Mouse (Mus musculus): ENCODE data around the gene H2afy.

DNA sequence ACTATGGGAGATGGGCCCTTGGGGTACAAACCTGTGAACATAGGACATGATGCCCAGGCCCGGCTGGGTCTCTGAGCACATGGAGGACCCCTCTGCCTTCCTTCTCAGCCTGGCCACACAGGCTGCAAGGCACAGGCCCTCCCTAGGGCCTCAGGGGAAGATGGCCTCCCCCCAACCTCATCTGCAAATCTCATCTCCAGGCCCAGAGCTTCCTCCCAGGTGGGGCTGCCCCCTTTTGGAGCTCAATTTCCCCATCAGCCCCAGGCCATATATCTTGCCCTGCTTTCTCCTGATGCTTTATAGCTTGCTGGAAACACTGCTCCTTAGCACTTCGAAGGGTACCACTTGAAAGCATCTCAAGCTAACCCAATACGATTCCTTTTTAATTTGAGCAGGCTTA lies 28.2 kb upstream of the H2afy start:
- TF ChIP-seq POLR2A (IDR thresholded peaks at IDR 0.05; ENCODE audit: insufficient read depth, low read length) (no peak), CTCF (IDR thresholded peaks at IDR 0.05; ENCODE audit: low read depth, low read length) (no peak)
